Mouse (Mus musculus) thymus, adult 18-20 months (tissue): ENCODE results near the gene Ppp2r1b.
A peak's percentile ranks its signal among the peaks of the same experiment; 100 is the strongest.

ENCODE experiments used
- DNase-seq, 2 experiments: peaks; one replicate each; pipeline ENCODE4 v3.0.0; 2022; ENCODE audit warnings: mixed read lengths in 2 of 2

Gene Ppp2r1b

DNA sequence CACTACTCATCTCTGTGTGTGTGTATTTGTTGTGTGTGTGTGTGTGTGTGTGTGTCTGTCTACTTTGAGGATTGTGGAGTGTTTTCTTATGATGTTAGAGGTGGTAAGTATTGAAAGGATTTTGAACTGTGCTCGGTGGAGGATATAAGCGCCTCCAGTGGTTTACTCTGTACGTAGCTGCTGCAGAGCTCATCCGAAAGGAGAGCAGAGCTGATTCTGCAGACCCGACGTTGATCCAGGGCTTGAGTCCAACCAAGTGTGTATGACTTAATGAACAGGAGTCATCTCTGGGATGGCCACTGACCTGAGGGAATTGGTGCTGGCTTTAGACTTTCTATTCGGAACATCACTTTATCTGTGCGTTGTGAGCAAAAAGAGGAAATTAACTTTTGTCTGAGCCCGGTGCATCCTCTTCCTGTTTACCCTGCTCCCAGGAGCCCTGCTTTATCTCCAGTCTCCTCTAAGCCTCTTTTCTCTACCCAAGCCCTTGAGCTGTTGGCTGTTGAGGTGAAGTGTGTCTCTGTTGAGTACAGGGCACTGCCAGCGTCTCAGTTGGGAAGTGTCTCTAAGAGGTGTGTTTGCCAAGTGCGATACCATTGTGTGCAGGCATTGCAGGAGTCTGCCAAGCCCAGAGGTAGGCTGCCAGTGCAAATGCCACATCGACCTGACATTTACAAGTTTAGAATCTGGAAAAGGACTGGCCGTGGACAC, 3.9 kb upstream of the Ppp2r1b start:
- no peak for DNase-seq

DNA sequence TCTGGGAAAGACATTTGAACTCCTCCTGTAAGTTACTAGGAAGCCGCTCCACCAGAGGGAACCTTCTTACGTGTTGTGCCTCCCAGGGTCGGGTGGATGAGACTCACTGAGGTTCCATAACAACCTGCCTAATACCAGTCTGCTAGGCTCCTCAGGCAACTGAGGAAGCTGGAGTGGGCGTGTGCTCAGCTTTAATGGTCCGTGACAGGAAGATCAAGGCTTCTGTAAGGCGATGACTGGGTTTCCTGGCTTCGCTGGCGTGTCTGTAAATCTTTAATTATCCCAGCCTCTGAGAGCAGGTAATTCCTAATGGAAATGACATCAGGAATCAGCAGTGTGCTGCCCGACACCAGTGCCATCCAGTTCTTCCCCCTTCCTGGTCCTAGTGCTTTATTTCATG, 446 bp downstream of the Ppp2r1b start:
- DNase-seq, result no peak

DNA sequence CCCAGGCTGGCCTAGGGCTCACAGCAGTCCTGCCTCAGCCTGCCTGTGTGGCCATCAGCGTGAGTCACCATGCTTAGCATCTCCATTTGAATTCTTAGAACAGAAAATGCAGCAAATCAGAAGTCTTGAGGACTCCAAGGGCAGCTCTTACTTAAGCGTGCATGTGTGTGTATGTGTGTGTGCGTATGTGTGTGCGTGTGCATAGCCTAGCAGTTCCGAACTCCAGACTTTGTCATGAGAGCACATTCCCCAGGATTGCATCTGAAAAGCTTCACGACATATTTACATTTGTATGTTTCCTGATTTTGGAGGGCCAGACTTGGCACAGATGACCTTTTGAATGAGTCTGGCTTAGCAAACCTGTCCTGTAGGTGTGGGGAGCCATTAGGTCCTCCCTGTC, 2.0 kb downstream of the Ppp2r1b start:
- DNase-seq, result no peak

DNA sequence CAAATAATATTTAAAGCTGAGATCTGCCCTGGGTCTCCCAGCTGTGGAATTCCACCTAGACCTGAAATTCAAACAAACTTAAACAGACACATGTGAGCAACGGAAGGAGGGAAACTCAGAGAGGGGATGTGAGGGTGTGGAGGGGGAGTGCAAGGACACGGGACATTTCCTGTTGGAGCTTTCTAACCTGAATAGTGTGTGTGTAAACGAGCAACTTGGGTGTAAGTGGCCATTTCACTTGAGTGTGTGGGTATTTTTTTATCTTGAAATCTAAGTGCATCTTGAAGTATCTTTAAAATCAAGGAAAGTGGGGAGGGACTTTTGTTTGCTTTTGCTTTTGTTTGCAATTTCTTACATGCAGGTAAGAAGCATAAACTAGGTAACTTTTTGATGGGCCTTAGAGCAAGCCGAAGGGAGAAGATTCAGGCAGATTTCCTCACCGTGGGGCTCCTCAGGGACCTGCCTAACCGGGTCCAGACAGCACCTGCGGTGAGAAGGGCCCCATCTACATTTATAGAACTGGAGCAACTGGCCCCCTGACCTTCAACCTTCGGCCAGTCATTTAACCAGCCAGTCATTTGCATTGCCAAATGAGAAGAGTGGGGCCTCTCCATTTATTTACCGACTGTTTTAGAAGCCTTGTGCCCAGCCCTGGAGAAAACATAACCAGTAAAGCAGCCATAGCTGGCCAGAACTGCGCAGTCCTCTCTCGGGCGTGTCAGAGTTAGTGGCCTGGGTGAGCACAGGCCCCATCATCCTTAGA, 2.7 kb downstream of the Ppp2r1b start:
- DNase-seq, result no peak

DNA sequence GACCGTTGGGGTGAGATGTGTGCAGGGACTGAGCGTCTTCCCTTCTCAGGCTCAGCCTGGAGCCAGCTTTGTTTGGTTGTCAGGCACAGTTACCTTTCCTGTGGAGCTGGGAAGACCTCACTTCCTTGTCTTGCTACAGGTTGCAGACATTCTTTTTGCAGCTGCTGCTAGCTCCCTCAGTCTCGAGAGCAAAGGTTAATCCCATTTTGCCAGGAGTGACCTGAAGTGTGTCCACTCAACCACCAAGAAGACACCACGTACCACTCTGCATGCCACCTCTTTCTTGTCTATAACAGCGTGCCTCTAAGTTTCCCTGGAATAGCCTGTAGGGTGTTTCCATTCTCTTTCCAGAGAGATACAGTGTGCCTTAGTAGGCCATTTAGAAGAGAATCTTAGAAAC, 3.7 kb downstream of the Ppp2r1b start:
- DNase-seq, result no peak

DNA sequence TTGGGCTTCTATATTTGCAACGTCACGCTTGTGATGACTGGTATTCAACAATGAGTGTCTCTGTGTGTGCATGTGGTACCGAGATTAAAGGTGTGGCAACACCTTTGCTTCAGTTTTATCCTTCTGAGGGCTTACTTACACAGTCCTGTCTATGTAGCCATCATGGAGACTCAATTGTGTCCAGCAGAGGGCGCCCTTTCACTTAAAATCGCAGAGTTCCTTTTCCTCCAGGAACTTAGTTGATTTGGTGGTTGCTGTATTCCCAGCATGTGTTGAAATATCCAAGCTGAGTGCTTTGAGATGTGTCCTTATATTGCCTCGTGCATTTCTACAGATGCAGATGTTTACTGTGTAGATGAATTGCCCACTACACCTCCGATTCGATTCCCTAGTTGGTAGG, 4.1 kb downstream of the Ppp2r1b start:
- DNase-seq, result peak; percentile 57 to 65

DNA sequence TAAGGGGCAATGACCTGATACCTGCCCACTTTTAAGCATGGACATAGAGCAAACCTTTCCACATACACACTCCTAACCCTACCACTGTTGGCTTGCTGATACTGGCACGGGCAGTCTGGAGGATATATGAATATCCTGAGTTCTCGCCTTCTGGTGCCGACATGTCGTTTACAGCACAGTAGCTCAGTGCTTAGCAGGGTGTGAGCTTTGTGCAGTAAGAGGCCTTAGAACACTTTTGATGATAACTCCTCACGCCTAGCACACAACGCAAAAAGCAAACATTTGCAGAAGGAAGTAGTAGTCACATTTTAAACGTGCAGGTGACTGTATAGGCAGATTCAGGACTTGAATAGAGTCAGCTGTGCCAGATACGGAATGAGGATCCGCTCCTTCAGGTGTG, 4.7 kb downstream of the Ppp2r1b start:
- DNase-seq, result no peak

DNA sequence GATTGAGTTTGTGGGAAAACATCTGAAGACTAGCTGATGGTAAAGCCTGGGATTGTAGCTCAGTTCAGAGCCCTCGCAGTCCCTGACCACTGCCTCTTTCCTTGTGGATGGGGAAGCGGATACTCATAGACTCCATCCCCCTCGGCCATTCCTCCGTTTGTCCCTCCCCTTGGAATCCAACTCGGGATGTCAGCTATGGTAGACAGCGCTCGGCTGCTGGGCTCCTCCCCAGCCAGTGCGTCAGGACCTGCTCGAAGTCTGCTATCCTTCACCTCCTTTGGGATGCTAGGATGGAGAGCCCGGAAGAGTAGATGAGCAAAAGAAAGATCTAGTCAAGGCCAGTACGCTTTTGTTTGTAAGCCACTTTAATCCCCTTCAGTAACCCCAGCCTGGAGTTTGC, 5.2 kb downstream of the Ppp2r1b start:
- DNase-seq, result no peak

DNA sequence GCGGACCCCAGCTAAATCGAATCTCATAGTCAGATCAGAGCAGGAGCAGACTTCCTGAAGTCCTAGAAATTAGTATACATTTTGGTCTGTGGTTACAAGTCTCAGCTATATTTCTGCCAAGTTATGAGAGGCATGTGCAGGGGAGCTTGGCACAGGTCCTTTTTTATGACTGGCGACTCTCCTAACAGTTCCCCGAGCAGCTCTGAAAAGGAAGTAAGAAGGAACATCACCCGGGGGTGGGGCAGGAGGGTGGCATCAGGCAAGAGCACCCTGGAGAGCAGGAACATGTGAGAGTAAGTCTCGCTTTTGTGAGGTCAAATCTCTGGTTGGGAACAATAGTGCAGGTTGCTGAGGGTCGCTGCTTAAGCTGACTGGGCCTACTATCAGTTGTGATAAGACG, 5.6 kb downstream of the Ppp2r1b start:
- no peak for DNase-seq

DNA sequence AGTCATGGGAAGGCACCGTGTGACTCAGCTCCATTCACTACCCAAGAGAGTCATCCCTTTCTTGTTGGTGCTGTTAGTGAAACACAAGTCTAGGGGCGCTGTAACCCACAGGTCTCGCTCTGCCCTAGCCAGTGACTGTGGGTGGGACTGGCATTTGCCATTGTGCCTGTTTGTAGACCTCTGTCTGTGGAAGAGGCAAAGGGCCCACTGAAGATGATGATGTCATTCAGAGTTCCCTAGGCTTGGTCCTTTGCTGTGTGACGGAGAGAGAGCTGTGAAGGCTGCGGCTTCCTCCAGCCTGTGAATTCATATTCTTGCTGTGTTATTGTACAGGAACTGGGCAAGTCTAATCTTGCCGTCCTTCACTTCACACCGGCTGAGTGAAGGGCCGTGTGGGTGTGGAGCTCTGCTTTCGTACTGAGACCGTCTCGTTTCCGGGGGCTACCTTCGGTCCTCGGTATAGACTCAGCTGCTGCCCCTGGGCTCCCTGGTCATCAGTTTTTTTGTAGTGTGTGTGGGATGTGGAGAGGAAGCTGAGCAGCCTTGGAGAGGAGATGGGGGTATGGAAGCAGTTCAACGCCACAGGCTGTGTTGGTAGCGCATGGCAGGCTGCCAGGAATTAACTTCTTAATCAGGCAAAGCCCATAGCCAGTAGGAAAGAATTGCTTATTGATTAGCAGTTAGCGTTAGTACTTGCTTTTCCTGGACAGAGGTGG, 7.7 kb downstream of the Ppp2r1b start:
- DNase-seq, result no peak

DNA sequence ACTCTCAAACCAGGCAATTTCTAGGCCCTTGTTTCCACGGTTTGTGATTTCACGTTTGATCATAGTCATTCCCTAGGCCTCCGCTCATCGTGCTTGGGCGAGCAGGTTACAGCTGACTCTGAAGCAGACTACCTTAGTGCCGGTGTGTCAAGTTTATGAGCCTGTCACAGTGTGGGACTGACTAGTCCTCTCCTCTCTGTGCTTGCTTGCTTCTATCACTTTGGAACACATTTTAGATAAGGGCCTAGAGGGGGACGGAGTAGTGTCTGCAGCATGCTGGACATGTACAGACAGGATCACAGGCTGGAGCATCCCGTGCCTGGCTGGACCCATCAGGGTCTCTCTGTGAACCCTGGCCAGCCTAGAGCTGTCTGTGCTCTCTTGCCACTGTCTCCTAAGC, 9.3 kb downstream of the Ppp2r1b start:
- no peak for DNase-seq

DNA sequence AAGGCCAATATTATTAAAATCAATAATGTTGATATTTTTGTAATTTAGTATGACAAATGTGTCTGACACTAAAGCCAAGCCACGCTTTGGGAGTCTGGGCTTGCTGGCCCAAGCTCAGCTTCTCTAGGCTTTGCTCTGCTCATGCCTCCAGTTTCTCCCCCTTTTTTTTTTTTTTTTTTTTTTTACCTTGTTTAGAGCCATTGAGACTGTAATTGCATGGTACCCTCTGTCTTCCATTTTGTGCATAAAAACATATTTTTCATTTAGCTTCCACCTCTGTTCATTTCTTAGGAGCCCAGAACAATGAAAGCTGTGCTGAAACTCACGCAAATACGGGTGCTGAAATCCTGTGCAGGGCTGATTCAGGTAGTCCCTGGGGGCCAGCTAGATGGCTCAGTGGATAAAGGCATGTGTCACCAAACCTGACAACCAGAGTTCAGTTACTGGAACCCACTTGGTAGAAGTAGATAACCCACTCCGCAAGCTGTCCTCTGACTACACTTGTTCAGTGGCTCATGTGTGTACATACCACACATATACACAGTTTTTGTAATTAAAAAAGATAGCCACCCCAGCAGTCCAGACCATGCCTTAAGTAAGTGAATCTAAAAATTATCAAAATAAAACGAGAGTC, 10.1 kb downstream of the Ppp2r1b start:
- DNase-seq, result no peak

DNA sequence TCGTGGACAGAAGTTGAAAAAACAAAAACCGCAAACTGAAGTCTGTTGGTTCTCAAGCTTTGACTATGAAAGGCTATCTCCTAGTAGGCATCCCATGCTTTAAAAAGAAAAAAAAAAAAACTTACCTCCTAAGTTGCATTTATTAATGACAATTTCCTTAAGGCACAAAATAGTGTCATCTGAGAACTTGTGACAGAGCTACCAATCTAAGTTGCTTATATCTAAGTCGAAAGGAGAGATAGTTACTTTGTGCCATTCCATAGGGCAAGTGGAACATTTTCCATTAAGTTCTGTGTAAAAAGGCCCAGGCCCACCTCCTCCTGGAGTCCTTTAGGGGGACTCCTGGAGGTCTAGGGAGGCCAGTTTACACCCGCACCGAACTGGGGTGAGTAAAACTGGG, 10.7 kb downstream of the Ppp2r1b start:
- no peak for DNase-seq

DNA sequence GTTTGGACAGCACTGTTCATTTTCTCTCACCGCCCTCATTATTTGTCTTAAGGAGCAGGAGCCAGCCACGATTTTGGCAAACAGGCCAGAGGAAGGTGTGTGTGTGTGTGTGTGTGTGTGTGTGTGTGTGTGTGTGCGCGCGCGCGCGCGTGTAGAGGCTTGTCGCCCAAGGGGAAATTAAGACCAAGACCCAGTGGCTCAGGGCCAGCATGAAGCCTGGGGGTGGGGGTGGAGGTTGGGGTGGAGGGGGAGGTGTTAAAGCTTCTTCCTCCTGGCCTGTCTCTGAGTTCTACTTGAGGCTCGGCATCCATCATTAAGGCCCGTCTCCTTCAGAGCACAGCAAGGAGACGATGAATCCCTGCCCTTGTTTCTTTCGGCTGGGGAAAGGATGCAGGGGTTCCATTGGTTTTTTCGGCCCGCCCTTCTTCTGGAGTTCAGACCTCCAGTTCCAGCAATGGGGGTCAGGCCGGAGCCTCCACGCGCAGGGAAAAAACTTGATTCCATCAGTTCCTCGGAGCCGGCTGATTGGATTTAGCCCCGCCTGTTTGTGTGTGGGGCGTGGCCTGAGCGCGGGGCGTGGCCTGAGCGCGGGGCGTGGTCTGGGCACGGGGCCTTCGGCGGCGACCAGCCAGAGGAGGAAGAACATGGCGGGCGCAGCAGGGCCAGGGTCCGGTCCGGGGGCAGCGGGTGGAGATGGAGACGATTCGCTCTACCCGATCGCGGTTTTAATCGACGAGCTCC, 11.4 kb downstream of the Ppp2r1b start:
- peak; percentile 76 to 84 for DNase-seq

DNA sequence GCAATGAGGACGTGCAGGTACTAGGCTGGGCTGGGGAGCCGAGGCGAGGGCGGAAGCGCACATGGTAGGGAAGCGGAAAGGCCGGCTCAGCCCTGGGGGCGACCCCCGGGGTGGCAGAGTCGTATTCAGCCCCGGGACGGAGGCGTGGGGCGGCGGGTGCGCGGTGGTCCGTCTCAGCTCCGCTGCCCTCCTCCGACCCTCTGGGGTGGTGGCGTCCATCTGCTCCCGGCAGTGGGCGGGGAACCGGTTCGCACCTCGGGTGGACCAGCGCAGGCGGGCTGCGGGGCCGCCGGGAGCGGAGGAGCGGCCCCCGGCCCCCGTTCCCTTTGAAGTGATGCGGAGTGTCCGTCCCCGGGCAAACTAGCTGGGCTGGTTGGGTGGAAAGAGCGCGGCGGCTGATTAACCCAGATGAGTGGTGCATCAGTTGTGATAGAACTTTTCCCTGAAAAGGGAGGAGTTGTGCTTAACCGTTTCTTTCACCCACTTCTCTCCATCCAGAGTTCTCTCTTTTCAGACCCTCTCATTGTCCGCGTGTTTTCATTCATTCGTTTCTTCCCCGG, 12.1 kb downstream of the Ppp2r1b start:
- no peak for DNase-seq

DNA sequence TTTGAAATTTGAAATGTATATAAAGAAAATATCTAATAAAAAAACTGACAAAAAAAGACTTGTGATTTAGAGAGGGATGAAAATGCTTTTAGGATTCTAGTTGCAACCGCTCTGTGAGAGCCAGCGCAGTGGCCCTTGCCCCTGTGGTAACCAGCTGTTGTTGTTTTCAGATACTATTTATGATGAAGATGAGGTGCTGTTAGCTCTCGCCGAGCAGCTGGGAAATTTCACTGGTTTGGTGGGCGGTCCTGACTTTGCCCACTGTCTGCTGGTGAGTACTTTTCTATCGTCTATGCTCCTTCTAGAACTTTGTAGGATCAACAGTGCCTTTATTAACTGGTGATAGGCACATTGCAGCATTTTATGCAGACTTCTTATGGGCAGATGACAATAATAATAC, 13.6 kb downstream of the Ppp2r1b start:
- no peak for DNase-seq

DNA sequence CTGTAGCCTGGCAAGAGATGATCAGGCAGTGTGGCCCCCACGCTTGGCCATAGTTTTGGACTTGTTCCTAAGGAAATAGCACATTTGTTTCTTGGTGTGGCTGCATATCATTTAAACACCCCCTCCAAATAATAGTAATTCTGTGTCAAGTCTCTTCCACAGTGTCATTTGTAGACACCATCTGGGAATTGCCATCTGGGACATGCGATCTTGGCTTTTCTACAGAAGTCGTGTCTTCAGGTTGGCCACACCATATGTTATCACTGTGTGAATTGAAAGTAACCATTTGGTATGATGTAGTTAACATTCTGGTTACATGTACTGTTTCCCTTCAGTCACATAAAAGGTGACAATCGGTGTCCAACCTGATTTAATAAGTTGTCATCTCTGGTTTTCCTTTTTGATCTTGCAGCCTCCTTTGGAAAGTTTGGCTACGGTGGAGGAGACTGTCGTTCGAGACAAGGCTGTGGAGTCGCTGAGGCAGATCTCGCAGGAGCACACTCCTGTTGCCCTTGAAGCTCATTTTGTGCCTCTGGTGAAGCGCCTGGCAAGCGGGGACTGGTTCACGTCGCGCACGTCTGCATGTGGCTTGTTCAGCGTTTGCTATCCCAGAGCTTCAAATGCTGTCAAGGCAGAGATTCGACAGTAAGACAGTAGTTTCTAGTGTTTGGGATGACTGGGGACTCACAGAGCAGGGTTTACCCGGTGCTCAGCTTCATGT, 16.2 kb downstream of the Ppp2r1b start:
- no peak for DNase-seq

DNA sequence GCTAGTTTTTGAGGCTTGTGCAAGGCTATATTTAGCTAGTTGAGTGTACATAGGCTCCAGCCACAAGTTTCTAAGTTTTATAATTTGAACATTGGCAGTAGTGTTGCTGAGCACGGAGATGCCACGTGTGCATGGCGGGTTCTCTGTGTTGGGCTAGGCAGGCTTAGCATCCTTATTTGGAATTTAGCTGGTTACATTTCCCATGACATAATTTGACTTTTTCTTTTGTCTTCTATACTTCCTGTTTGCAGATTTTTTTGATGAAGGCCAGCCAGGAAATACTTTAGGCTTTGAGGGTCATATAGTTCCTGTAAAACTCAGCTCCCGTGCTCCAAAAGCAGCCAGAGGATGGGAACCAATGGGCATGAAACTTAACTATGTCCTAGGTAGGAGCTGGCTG, 18.7 kb downstream of the Ppp2r1b start:
- DNase-seq, result no peak

DNA sequence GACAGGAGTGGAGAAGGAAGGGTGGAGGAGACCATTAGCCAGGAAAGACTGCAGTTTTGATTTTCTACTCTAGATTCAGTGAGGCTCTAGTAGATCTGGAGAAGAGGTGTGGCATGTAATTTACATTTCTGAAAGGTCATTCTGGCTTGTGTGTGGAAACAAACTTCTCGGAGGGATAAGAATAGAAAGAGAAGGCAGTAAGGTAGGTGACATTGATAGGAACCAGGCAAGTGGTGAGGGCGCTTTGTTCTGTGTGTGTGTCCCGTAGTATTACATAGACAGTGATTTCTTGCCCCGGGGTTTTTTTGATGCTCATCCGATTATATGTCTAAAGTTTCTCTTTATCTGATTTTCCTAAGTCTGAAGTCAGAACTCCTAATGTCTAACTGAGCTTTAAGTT, 19.8 kb downstream of the Ppp2r1b start:
- no peak for DNase-seq

DNA sequence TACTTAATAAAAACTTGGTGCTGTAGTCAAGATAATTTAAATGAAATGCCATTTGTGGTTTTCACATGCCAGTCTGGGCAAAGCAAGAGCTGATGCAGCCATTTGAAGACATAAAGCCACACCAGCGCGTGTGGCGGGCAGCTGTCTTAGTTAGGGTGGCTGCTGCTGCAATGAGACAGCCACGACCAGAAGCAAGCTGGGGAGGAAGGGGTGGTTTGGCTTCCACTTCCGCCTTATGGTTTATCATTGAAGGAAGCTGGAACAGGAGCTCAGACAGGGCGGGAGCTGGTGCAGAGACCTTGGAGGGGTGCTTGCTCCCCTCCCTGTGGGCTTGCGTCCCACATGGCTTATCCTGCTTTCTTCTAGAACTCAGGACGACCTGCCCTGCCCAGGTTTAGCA, 20.7 kb downstream of the Ppp2r1b start:
- peak; percentile 24 to 32 for DNase-seq

DNA sequence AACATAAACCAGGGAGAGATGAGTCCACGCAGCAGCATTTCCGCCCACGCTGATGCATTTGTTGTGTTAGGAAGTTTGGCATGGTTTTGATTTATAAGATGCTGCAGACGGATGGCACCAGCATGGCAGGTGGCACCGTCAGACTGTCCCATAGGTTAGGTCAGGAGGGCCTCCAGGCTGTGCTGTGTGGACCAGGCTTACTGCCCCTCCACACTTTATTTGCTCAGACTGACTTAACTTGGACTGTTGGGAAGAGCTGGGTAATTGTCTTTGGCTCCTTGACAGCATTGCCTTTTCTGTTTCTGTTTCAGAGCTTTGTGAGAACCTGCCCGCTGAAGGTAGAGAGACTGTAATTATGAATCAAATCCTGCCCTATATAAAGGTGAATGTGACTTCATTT, 21.9 kb downstream of the Ppp2r1b start:
- DNase-seq, result no peak

DNA sequence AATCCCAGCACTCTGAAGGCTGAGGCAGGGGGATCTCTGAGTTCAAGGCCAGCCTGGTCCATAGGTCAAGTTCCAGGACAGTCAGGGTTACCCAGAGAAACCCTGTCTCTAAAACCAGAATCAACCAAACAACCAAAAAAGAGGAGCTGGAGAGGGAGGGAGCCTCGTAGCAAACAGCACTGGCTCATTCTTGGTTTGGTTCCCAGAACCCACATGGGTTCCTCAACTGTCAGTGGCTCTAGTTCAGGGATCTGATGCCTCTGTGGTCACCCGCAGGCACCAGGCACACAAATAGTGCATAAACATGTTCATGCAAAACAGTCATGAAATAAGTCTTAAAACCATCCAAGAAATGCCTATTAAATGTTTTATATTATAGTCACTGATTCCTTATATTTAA, 23.1 kb downstream of the Ppp2r1b start:
- DNase-seq, result no peak
